Mouse (Mus musculus): ENCODE measurements at regions not wholly inside any gene's neighbourhood (a gene's known extent, or its start where the extent isn't known, plus 50 kb on each side); places are given as distances from the start of the nearest gene placed in this dataset.
"Not testable (repeated sequence)": the region's sequence is repeated elsewhere in the genome, so short reads cannot be mapped to it uniquely, and the experiment has no call there.

GRCm38 (mm10) chr3:78736111-78736510 lies 550.2 kb downstream of the Rapgef2 start:
- no peak for DNase-seq

- DNase-seq: no peak
Observed at GRCm38 (mm10) chr3:78716691-78717090, 569.6 kb downstream of the Rapgef2 start.

- DNase-seq: no peak
Observed at GRCm38 (mm10) chr3:78707687-78708086, 578.6 kb downstream of the Rapgef2 start.

GRCm38 (mm10) chr3:78698936-78699335 lies 587.4 kb downstream of the Rapgef2 start:
- DNase-seq: no peak

GRCm38 (mm10) chr3:78691499-78691898 lies 594.8 kb downstream of the Rapgef2 start:
- DNase-seq: no peak

GRCm38 (mm10) chr3:78677656-78678055 lies 608.7 kb downstream of the Rapgef2 start:
- no peak for DNase-seq

- no peak for DNase-seq
Observed at GRCm38 (mm10) chr3:78676806-78677205, 609.5 kb downstream of the Rapgef2 start.

- DNase-seq: no peak
Observed at GRCm38 (mm10) chr3:78674529-78675187, 611.7 kb downstream of the Rapgef2 start.

GRCm38 (mm10) chr3:78668050-78668449 lies 618.3 kb downstream of the Rapgef2 start:
- no peak for DNase-seq

- DNase-seq: no peak
Observed at GRCm38 (mm10) chr3:78667374-78668023, 618.8 kb downstream of the Rapgef2 start.

- no peak for DNase-seq
Observed at GRCm38 (mm10) chr3:78648115-78648514, 638.2 kb downstream of the Rapgef2 start.

GRCm38 (mm10) chr3:78635386-78635785 lies 650.9 kb downstream of the Rapgef2 start:
- no peak for DNase-seq

- DNase-seq: no peak
Observed at GRCm38 (mm10) chr3:78618900-78619299, 667.4 kb downstream of the Rapgef2 start.

- DNase-seq: no peak
Observed at GRCm38 (mm10) chr3:78594718-78595236, 691.5 kb downstream of the Rapgef2 start.

- no peak for DNase-seq
Observed at GRCm38 (mm10) chr3:78594305-78594704, 692.0 kb downstream of the Rapgef2 start.

GRCm38 (mm10) chr3:78586639-78587038 lies 699.7 kb downstream of the Rapgef2 start:
- DNase-seq: no peak

GRCm38 (mm10) chr3:78581868-78582267 lies 704.4 kb downstream of the Rapgef2 start:
- DNase-seq: no peak

- no peak for DNase-seq
Observed at GRCm38 (mm10) chr3:78581100-78581499, 705.2 kb downstream of the Rapgef2 start.

- DNase-seq: no peak
Observed at GRCm38 (mm10) chr3:78575667-78576464, 710.5 kb downstream of the Rapgef2 start.

- no peak for DNase-seq
Observed at GRCm38 (mm10) chr3:78574807-78575206, 711.5 kb downstream of the Rapgef2 start.

GRCm38 (mm10) chr3:78573299-78573698 lies 713.0 kb downstream of the Rapgef2 start:
- no peak for DNase-seq

- DNase-seq: not testable (repeated sequence)
Observed at GRCm38 (mm10) chr3:78564926-78565325, 721.4 kb downstream of the Rapgef2 start.
